Mouse (Mus musculus) myocyte (in vitro differentiated cells): ENCODE results near the gene Lrch4. TPM values are rescaled to one million over a fixed set of nuclear protein-coding genes. Genes with fewer than 3 reads are reported as not detected.

Experiments
- H3K27me3 ChIP-seq: one replicate; pipeline ENCODE4 v1.6.1; 2011; ENCODE audit not compliant: control insufficient read depth, insufficient read depth, insufficient read length
- H3K36me3 ChIP-seq: one replicate; pipeline ENCODE4 v1.6.1; 2011; ENCODE audit not compliant: control insufficient read depth, insufficient read depth
- H3K4me2 ChIP-seq: one replicate; pipeline ENCODE4 v1.6.1; 2011; ENCODE audit warnings: low read depth, control low read depth
- H3K4me3 ChIP-seq: one replicate; pipeline ENCODE4 v1.5.1; 2011; ENCODE audit warnings: mild to moderate bottlenecking, control low read depth, moderate library complexity
- H3K79me2 ChIP-seq: one replicate; pipeline ENCODE4 v1.6.1; 2011; ENCODE audit not compliant: control insufficient read depth, insufficient read depth
- H3ac ChIP-seq: one replicate; pipeline ENCODE4 v1.6.1; 2011; ENCODE audit not compliant: control insufficient read depth, insufficient read length
- CEBPB ChIP-seq: IDR thresholded peaks from 2 replicates; pipeline ENCODE4 v1.6.1; 2011; ENCODE audit warnings: mild to moderate bottlenecking, moderate library complexity; ENCODE audit not compliant: poor library complexity, insufficient read depth, severe bottlenecking
- E2F4 ChIP-seq: IDR thresholded peaks from one replicate; pipeline ENCODE4 v1.6.1; 2011; ENCODE audit warnings: mild to moderate bottlenecking, control low read depth, moderate library complexity; ENCODE audit not compliant: insufficient read depth
- MAX ChIP-seq: IDR thresholded peaks from one replicate; pipeline ENCODE4 v1.6.1; 2011; ENCODE audit warnings: low read depth, mild to moderate bottlenecking, control low read depth
- MYOD1 ChIP-seq, 3 experiments: IDR thresholded peaks; one replicate each; pipeline ENCODE4 v1.6.1; 2011; ENCODE audit warnings: control low read depth in 2 of 3, low read depth in 2 of 3, mild to moderate bottlenecking in 2 of 3, moderate library complexity in 1 of 3; ENCODE audit not compliant: insufficient read length in 2 of 3, control insufficient read depth in 1 of 3
- MYOG ChIP-seq, 3 experiments: IDR thresholded peaks; one replicate each; pipeline ENCODE4 v1.6.1; 2011; ENCODE audit warnings: control low read depth in 2 of 3, low read depth in 2 of 3, mild to moderate bottlenecking in 2 of 3; ENCODE audit not compliant: insufficient read length in 2 of 3, control insufficient read depth in 1 of 3, insufficient read depth in 1 of 3
- POLR2A ChIP-seq: IDR thresholded peaks from one replicate; pipeline ENCODE4 v1.6.1; 2011; ENCODE audit warnings: low read depth, mild to moderate bottlenecking, control low read depth, moderate library complexity; ENCODE audit not compliant: insufficient read length
- POLR2AphosphoS2 ChIP-seq: IDR thresholded peaks from one replicate; pipeline ENCODE4 v1.6.1; 2011; ENCODE audit warnings: low read depth, control low read depth; ENCODE audit not compliant: insufficient read length
- REST ChIP-seq: IDR thresholded peaks from one replicate; pipeline ENCODE4 v1.6.1; 2011; ENCODE audit warnings: mild to moderate bottlenecking, control low read depth, moderate library complexity; ENCODE audit not compliant: insufficient read depth, insufficient read length
- SRF ChIP-seq: IDR thresholded peaks from one replicate; pipeline ENCODE4 v1.6.1; 2011; ENCODE audit warnings: low read depth; ENCODE audit not compliant: control insufficient read depth, insufficient read length
- TCF12 ChIP-seq: IDR thresholded peaks from one replicate; pipeline ENCODE4 v1.6.1; 2011; ENCODE audit warnings: mild to moderate bottlenecking, control low read depth; ENCODE audit not compliant: poor library complexity, insufficient read depth, severe bottlenecking
- TCF3 ChIP-seq: IDR thresholded peaks from one replicate; pipeline ENCODE4 v1.6.1; 2011; ENCODE audit warnings: low read depth, control low read depth; ENCODE audit not compliant: insufficient read length
- USF1 ChIP-seq: IDR thresholded peaks from one replicate; pipeline ENCODE4 v1.6.1; 2011; ENCODE audit warnings: low read depth, mild to moderate bottlenecking, control low read depth, moderate library complexity
- polyA plus RNA-seq: library from polyadenylated mRNA; unstranded; fragments of >200 nt; fragmentation: generic; extraction: Trizol; gene quantifications from one replicate; pipeline ENCODE4 v1.2.1, GENCODE M21; 2012; ENCODE audit warnings: missing spikeins

Gene Lrch4
- polyA plus RNA-seq: 29.1 TPM

DNA sequence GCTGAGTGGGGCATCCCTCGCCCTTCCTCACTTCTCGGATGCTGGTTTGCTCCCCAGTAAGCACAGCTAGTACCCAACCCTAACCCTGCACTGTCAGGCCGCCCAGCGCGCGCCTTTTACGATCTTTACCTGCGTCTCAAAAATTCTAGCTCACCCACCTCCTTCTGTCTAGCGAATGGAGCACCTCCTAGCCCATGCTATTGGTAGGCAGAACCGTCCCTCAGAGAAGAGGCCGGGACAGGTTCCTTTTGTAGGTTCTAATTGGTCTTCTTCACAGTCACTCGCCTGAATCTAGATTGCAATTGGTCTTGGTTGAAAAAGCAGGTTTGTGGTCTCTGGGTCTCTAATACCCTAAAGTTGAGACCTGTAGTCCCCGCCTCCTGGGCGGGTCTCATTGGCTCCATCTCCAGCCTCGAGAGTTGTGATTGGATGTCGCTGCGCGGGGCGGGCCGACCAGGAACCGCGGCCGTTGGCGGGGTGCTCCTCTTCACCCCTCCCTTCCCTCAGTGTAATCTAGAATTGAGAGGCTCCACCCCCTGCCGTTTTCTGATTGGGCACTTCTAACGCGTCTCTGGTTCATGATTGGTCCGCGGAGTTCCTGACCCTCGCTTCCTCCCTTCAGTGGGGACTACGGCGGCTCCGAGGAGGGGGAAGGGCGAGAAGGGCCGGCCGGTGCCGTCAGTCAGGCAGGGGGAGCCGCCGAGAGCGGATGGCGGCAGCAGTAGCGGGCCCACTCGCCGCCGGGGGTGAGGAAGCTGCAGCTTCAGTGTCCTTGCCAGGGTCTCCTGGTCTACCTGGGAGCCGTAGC is at the start of gene Lrch4, which contains the start of the genes Fbxo24 and Gm20605:
Gene Lrch4 (plus strand): TSS at position 624 of the 808 bp plus-strand sequence.
Gene Fbxo24 (minus strand): TSS at position 505 of the 808 bp plus-strand sequence.
Gene Gm20605 (plus strand): TSS at position 678 of the 808 bp plus-strand sequence.
- Histone ChIP-seq H3K27me3 (no peaks in the 10 kb centered on the region), H3K4me3 (peak within 1 kb of the TSS; percentile 82), H3K36me3 (peaks cover 8% of the 10 kb centered on the region), H3K79me2 (peaks cover 37% of the 10 kb centered on the region), H3ac (peak within 1 kb of the TSS; percentile 21), H3K4me2 (peak within 1 kb of the TSS; percentile 99)
- TF ChIP-seq MYOG (IDR thresholded peaks at IDR 0.05; ENCODE audit: control insufficient read depth in 1 of 3, insufficient read depth in 1 of 3, insufficient read length in 2 of 3, low read depth in 2 of 3) (no peak), MAX (no peak), SRF (no peak), TCF12 (no peak), CEBPB (no peak), MYOD1 (IDR thresholded peaks at IDR 0.05; ENCODE audit: control insufficient read depth in 1 of 3, insufficient read length in 2 of 3, low read depth in 2 of 3) (peak in 2 of 3 experiments; percentile 64 to 80), POLR2AphosphoS2 (peak; percentile 95), POLR2A (peak; percentile 98)

DNA sequence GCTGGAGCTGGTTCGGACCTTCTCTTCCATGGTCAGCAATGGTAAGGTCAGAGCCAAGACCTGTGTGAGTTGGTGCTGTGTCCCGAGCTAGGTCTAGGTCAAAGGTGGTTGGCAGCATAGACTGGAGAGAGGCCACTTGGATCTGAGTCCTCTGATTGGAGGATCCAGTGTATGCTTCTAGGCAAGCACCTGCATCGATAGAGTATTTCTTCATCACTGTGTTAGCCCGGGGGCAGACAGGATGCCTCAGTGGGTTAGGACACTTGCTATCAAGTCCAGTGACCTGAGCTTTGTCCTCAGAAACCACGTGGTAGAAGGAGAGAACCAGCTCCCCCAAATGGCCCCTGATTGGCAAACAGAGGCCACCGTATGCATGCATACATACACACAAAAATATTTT is 48.7 kb upstream of the Lrch4 start:
- Histone ChIP-seq H3K36me3 (no peaks in the 10 kb centered on the region), H3K27me3 (peaks cover 27% of the 10 kb centered on the region), H3K79me2 (no peaks in the 10 kb centered on the region), H3ac (no peak overlapping the region), H3K4me2 (no peak overlapping the region), H3K4me3 (no peak overlapping the region)
- no peak for TF ChIP-seq E2F4
- no peak for TF ChIP-seq POLR2AphosphoS2

- TF ChIP-seq USF1 (no peak), POLR2AphosphoS2 (no peak), REST (no peak), CEBPB (no peak), MYOG (IDR thresholded peaks at IDR 0.05; ENCODE audit: control insufficient read depth in 1 of 3, insufficient read depth in 1 of 3, insufficient read length in 2 of 3, low read depth in 2 of 3) (no peak), TCF3 (no peak), POLR2A (no peak), MYOD1 (IDR thresholded peaks at IDR 0.05; ENCODE audit: control insufficient read depth in 1 of 3, insufficient read length in 2 of 3, low read depth in 2 of 3) (no peak), TCF12 (no peak), SRF (no peak), MAX (no peak), E2F4 (no peak)
- no peak overlapping the region for H3K4me3 ChIP-seq
- no peak overlapping the region for H3ac ChIP-seq
- peaks cover 22% of the 10 kb centered on the region for H3K27me3 ChIP-seq
- no peak overlapping the region for H3K4me2 ChIP-seq
- H3K79me2 ChIP-seq: no peaks in the 10 kb centered on the region
- no peaks in the 10 kb centered on the region for H3K36me3 ChIP-seq
These were observed 46.2 kb upstream of the Lrch4 start for GRCm38 (mm10) chr5:137582702-137583101.

GRCm38 (mm10) chr5:137583670-137584169 is 45.2 kb upstream of the Lrch4 start:
- Histone ChIP-seq H3K79me2 (no peaks in the 10 kb centered on the region), H3ac (no peak overlapping the region), H3K27me3 (peaks cover 20% of the 10 kb centered on the region), H3K36me3 (no peaks in the 10 kb centered on the region), H3K4me3 (no peak overlapping the region), H3K4me2 (peak overlapping the region; percentile 45)
- TF ChIP-seq MYOG (IDR thresholded peaks at IDR 0.05; ENCODE audit: control insufficient read depth in 1 of 3, insufficient read depth in 1 of 3, insufficient read length in 2 of 3, low read depth in 2 of 3): no peak
- no peak for TF ChIP-seq POLR2A
- TF ChIP-seq MYOD1 (IDR thresholded peaks at IDR 0.05; ENCODE audit: control insufficient read depth in 1 of 3, insufficient read length in 2 of 3, low read depth in 2 of 3): no peak
- no peak for TF ChIP-seq CEBPB
- no peak for TF ChIP-seq SRF
- TF ChIP-seq POLR2AphosphoS2: no peak
- TF ChIP-seq TCF3: no peak
- no peak for TF ChIP-seq TCF12
- no peak for TF ChIP-seq E2F4

- H3K4me3 ChIP-seq: no peak overlapping the region
- H3K36me3 ChIP-seq: no peaks in the 10 kb centered on the region
- H3K79me2 ChIP-seq: no peaks in the 10 kb centered on the region
- peaks cover 20% of the 10 kb centered on the region for H3K27me3 ChIP-seq
- H3K4me2 ChIP-seq: no peak overlapping the region
- H3ac ChIP-seq: no peak overlapping the region
- no peak for TF ChIP-seq REST
- no peak for TF ChIP-seq POLR2AphosphoS2
- TF ChIP-seq MYOD1 (IDR thresholded peaks at IDR 0.05; ENCODE audit: control insufficient read depth in 1 of 3, insufficient read length in 2 of 3, low read depth in 2 of 3): no peak
- TF ChIP-seq TCF12: no peak
- no peak for TF ChIP-seq USF1
- no peak for TF ChIP-seq SRF
- no peak for TF ChIP-seq POLR2A
These were observed 43.9 kb upstream of the Lrch4 start for GRCm38 (mm10) chr5:137584976-137585375.
